Mouse (Mus musculus) kidney, postnatal 4 days (tissue): ENCODE results near the gene Acot9.
A peak's percentile ranks its signal among the peaks of the same experiment; 100 is the strongest.

Experiments used
- DNase-seq, 2 experiments: peaks; one replicate each; pipeline ENCODE4 v3.0.0; 2021; ENCODE audit warnings: mixed read lengths in 2 of 2

Gene Acot9

GRCm38 (mm10) chrX:155262235-155262914 lies at the start of gene Acot9:
Gene Acot9 (plus strand): TSS chrX:155262443.
- peak; percentile 88 to 92 for DNase-seq

- no peak for DNase-seq
Observed at GRCm38 (mm10) chrX:155214291-155215136, 47.7 kb upstream of the Acot9 start.

DNA sequence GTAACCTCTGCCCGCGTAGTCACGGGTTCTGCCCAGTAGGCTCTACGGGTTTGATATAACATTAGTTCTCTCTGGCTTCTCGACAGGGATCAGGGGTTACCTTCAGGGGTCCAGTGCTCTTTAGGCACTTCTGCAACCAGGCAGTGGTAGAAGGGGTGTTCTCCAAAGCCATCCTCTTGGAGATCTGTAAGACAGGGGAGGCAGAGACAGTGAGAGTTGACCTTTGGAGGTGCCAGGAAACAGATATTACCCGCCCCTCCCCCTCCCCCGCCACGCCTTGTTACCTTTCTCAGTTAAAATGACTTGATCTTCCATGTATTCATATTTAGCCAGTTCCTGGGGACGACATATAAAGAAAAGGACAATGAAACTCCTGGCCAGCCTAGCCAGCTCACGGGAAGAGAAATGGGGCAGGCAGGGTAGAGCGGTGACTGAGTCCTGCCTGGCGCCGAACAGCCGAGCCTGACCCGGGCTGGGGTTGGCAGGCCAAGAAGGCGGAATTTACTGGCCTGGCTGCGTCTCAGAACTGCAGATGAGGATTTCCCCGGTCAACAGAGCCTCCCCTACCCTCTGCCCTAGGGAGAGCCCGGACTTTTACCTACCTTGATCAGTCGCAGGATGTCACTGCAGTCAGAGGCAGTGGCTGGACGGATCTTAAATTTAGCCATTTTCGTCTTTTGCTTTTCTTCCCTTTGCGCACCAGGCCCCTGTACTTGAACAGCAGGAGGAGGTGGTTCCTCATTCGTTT lies 46.6 kb upstream of the Acot9 start:
- peak; percentile 28 to 58 for DNase-seq

DNA sequence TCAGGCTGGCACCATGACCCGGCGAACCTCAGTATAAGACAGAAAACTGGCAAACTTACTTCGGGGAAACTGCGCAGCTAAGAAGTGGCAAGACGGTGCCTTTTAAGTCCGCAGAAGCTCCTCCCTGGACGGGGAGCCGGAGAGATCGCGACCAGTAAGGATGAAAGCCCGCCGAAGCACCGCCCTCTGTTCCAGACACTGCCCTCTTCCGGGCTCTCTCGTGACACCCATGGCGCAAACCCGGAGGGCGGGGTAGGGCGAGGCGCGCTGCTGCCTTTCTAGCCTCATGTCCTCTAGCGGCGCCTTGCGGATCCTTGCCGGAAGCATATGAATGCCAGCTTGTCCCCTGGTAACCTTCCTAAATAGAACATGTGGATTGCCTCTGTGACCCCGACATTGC lies 46.0 kb upstream of the Acot9 start, which contains the start of gene Sat1:
TSS of gene Sat1 (minus strand) at position 179 of the 400 bp plus-strand sequence.
- DNase-seq = peak; percentile 90 to 94

GRCm38 (mm10) chrX:155218277-155218676 lies 44.0 kb upstream of the Acot9 start:
- DNase-seq = no peak

DNA sequence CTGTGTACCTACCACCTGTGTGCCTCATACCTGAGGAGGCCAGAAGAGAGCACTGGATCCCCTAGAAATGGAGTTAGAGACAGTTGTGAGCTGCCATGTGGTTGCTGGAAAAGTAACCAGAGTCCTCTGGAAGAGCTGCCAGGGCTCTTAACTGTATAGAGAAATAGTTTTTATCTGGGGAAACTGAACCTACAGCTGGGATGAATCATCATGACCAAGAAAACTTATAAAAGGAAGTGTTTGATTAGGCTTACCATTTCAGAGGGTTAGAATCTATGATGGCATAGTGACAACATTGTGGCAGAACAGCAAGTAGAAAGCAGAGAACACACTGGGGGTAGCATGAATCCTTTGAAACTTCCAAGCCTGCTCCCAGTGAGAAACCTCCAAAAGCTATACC lies 5.4 kb upstream of the Acot9 start:
- no peak for DNase-seq

DNA sequence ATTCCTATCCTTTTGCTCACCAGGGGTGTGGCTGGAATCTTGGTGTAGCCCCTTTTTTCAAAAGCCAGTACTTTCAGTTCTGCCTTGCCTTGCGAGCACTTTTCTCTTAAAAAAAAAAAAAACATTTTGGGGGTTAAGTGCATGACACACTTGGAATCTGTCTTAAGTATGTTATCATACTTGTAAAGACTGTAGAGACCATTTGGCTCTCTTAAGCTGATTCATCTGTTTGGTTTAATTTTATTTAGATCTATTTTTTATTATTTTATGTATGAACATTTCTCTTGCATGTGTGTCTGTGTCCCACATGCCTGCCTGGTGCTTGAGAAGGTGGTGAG lies 641 bp downstream of the Acot9 start:
- no peak for DNase-seq

- no peak for DNase-seq
Observed at GRCm38 (mm10) chrX:155278483-155278882, 16.2 kb downstream of the Acot9 start.

DNA sequence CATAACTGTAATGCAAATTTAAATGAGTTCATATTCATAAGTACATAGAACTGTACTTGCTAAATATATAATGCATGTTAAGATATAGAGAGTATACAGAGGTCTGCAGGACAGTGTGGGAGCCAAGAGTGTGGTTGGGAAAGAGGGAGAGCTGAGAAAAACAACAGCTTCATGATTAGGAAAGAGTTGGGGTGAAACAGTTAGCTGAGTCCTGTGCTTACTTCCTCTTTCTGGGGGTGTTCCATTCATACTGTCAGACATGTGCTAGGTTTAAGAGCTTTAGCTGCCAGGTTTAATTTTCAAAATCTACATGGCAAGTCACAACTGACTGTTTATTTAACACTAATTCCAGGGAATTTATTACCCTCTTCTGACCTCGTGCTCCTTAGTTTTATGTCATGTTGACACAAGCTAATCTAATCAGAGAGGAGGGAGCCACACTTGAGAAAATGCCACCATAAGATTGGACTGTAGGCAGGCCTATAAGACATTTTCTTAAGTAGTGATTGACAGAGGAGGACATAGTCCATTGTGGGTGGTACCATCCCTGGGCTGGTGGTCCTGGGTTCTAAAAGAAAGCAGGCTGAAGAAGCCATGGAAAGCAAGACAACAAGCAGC lies 18.3 kb downstream of the Acot9 start:
- DNase-seq = no peak

DNA sequence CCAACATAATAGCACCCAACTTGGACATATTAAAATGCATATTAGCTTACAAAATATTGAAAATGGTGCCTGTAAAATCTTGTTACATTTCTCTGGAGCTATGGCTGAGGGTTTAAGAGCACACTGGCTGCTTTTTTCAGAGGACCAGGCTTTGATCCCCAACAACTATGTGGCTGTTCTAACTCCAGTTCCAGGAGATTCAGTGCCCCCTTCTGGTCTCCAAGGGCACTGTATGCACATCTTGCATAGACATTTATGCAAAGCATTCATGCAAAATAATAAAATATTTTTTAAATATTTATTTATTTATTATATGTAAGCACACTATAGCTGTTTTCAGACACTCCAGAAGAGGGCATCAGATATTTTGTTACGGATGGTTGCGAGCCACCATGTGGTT lies 44.1 kb downstream of the Acot9 start:
- DNase-seq = no peak

DNA sequence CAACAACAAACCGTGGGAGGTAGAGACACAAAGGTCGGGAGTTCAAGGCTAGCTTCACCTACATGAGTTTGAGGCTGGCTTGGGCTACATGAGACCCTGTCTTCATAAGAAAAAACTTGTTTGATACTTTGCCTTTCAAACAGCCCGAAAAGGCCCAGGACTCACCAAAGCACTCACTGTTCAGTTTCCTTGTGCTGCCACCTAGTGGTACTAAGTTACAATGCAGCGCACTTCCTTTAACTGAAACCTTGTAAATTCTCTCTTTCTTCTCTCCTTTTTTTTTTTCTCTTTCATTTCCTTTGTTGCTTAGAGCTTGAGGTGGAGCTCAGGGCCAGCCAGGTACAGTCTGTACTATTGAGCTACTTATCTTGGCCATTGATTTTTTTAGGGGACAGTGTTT lies 55.8 kb downstream of the Acot9 start:
- peak; percentile 32 to 53 for DNase-seq

- DNase-seq = no peak
Observed at GRCm38 (mm10) chrX:155337567-155337904, 75.3 kb downstream of the Acot9 start.

- peak; percentile 89 to 93 for DNase-seq
Observed at GRCm38 (mm10) chrX:155337905-155338721, 75.9 kb downstream of the Acot9 start.

DNA sequence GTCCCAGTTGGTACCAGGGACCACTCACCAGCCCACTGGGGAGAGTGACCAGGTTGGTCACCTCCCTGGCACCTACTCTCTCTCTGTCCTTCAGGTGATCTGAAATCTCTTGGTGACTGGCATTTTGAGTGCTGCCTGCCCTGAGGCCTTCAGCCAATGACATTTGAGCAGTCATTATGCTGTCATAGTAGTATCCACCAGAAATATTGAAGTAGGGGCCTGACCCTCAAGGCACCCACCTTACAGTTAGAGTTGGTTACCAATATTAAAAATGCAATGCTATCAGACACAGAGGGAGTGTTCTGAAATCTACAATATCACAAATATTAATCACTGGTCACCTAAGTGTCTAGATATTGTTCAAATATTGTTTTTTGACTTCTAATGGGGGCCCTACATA lies 78.4 kb downstream of the Acot9 start, which contains the start of gene Prdx4:
TSS of gene Prdx4 (minus strand) at position 101 of the 400 bp plus-strand sequence.
- DNase-seq = no peak

DNA sequence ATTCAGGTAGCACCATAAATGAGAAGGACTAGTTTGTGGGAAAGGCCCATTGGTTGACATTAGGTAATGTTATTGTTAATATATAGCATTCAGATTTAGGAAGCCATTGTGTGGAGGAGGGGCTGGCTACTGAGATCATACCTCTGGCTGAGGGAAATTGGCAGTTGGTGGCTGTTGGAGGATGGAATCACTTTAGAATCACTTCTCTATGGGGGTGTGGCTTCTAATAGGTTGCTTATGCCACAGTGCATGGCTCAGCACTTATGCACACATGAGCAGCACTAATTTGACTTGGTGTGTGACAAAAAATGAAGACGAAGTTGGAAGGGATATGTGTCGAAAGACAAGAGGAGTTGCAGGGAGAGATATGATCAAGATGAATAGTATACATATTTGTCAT lies 84.0 kb downstream of the Acot9 start:
- no peak for DNase-seq
